Mouse (Mus musculus) layer of hippocampus, adult 9-11 months (tissue): ENCODE measurements around the gene Hist2h4.

ENCODE experiments used
- DNase-seq: peaks from one replicate; pipeline ENCODE4 v3.0.0; 2022

Gene Hist2h4

GRCm38 (mm10) chr3:96245003-96245886 is 17.9 kb downstream of the Hist2h4 start, which contains the start of gene Hist2h2aa1:
TSS of gene Hist2h2aa1 (plus strand) at chr3:96245497.
- peak; percentile 92 for DNase-seq

GRCm38 (mm10) chr3:96243921-96244572 is 19.1 kb downstream of the Hist2h4 start:
- DNase-seq, result peak; percentile 10

GRCm38 (mm10) chr3:96240799-96241197 is 22.3 kb downstream of the Hist2h4 start:
- DNase-seq, result no peak

GRCm38 (mm10) chr3:96239949-96240798 is 22.9 kb downstream of the Hist2h4 start, which contains the start of gene Hist2h2aa2:
TSS of gene Hist2h2aa2 (minus strand) at chr3:96240276.
- peak; percentile 94 for DNase-seq

GRCm38 (mm10) chr3:96238954-96239793 is 23.9 kb downstream of the Hist2h4 start, which contains the start of gene Hist2h3c2:
TSS of gene Hist2h3c2 (minus strand) at chr3:96239127.
- peak; percentile 38 for DNase-seq

GRCm38 (mm10) chr3:96237904-96238511 is 25.1 kb downstream of the Hist2h4 start:
- no peak for DNase-seq

- DNase-seq, result no peak
These were observed 25.7 kb downstream of the Hist2h4 start for GRCm38 (mm10) chr3:96237335-96237903.

- DNase-seq, result no peak
These were observed 26.2 kb downstream of the Hist2h4 start for GRCm38 (mm10) chr3:96236834-96237334.

- no peak for DNase-seq
These were observed 27.3 kb downstream of the Hist2h4 start for GRCm38 (mm10) chr3:96235836-96236235.

- no peak for DNase-seq
These were observed 28.2 kb downstream of the Hist2h4 start for GRCm38 (mm10) chr3:96234914-96235313.

GRCm38 (mm10) chr3:96231758-96232120 is 31.4 kb downstream of the Hist2h4 start:
- no peak for DNase-seq

GRCm38 (mm10) chr3:96230910-96231757 is 32.0 kb downstream of the Hist2h4 start:
- no peak for DNase-seq

GRCm38 (mm10) chr3:96230404-96230803 is 32.7 kb downstream of the Hist2h4 start:
- no peak for DNase-seq

- DNase-seq, result no peak
These were observed 34.3 kb downstream of the Hist2h4 start for GRCm38 (mm10) chr3:96228828-96229227.

GRCm38 (mm10) chr3:96226695-96227648 is 36.1 kb downstream of the Hist2h4 start:
- DNase-seq, result peak; percentile 57

GRCm38 (mm10) chr3:96225421-96225820 is 37.7 kb downstream of the Hist2h4 start:
- no peak for DNase-seq

- DNase-seq, result no peak
These were observed 40.3 kb downstream of the Hist2h4 start for GRCm38 (mm10) chr3:96222774-96223173.

- DNase-seq, result no peak
These were observed 41.5 kb downstream of the Hist2h4 start for GRCm38 (mm10) chr3:96221640-96222038.
